Mouse (Mus musculus) kidney, embryonic 14.5 days (tissue): Measurements from ENCODE around the gene Slc35e1. TPM values are rescaled to one million over a fixed set of nuclear protein-coding genes. Genes with fewer than 3 reads are reported as not detected.

Experiments used
- ATAC-seq: fragments of 200-750 bp; cut with Nextera tagmentation; 2 replicates; pipeline ENCODE4 v1.8.0; 2017; ENCODE audit warnings: moderate number of reproducible peaks, mild to moderate bottlenecking, moderate TSS enrichment, moderate library complexity; ENCODE audit not compliant: low FRiP score, low TSS enrichment
- H3K27ac ChIP-seq: fragments of 300-500 bp; sonication (generic); 2 replicates; pipeline ENCODE4 v1.5.1; 2014; ENCODE audit warnings: low read depth, mild to moderate bottlenecking, low read length, moderate library complexity, mixed read lengths
- H3K27me3 ChIP-seq: fragments of 300-500 bp; sonication (generic); 2 replicates; pipeline ENCODE4 v1.6.1; 2014; ENCODE audit warnings: mild to moderate bottlenecking, low read length; ENCODE audit not compliant: control insufficient read depth, insufficient read depth
- H3K36me3 ChIP-seq: fragments of 300-500 bp; sonication (generic); 2 replicates; pipeline ENCODE4 v1.6.1; 2014; ENCODE audit warnings: low read length, mixed read lengths; ENCODE audit not compliant: control insufficient read depth, insufficient read depth
- H3K4me1 ChIP-seq: fragments of 300-500 bp; sonication (generic); 2 replicates; pipeline ENCODE4 v1.6.1; 2014; ENCODE audit warnings: low read length, mixed read lengths; ENCODE audit not compliant: control insufficient read depth, insufficient read depth
- H3K4me2 ChIP-seq: fragments of 300-500 bp; sonication (generic); replicated peaks from 2 replicates; pipeline ENCODE4 v1.6.1; 2014; ENCODE audit warnings: low read depth, mild to moderate bottlenecking, low read length
- H3K4me3 ChIP-seq: fragments of 300-500 bp; sonication (generic); 2 replicates; pipeline ENCODE4 v1.5.1; 2014; ENCODE audit warnings: mild to moderate bottlenecking, low read length
- H3K9ac ChIP-seq: fragments of 300-500 bp; sonication (generic); 2 replicates; pipeline ENCODE4 v1.6.1; 2014; ENCODE audit warnings: low read depth, mild to moderate bottlenecking, low read length, moderate library complexity
- H3K9me3 ChIP-seq: fragments of 300-500 bp; sonication (generic); 2 replicates; pipeline ENCODE4 v1.6.1; 2016; ENCODE audit warnings: low read length; ENCODE audit not compliant: control insufficient read depth
- WGBS: fragments of 180-500 bp; shearing (Covaris S2); extraction: QIAGEN DNeasy Blood & Tissue Kit; methylation state at CpG from one replicate; pipeline ENCODE4 v1.1.7; 2014; 5-methylcytosine and 5-hydroxymethylcytosine counted together
- polyA plus RNA-seq: library from polyadenylated mRNA; unstranded; fragments of >200 nt; fragmentation: Nextera tagmentation; extraction: Ambion mirVana; gene quantifications from 2 replicates; pipeline ENCODE4 v1.2.1, GENCODE M21; 2014

Gene Slc35e1
- polyA plus RNA-seq, 1 experiment from 2014 or later = 19.7 TPM

GRCm38 (mm10) chr8:72504637-72505314 lies 12.4 kb upstream of the Slc35e1 start:
- no peak overlapping the region for H3K4me3 ChIP-seq
- H3K9me3 ChIP-seq = no peaks in the 10 kb centered on the region
- ATAC-seq = no peak
- H3K27me3 ChIP-seq = no peaks in the 10 kb centered on the region
- no peak overlapping the region for H3K9ac ChIP-seq
- H3K36me3 ChIP-seq = peaks cover 6% of the 10 kb centered on the region; the same call in 1 of the 2 replicates
- no peak overlapping the region for H3K4me2 ChIP-seq
- H3K4me1 ChIP-seq = no peaks in the 10 kb centered on the region
- no peak overlapping the region for H3K27ac ChIP-seq

GRCm38 (mm10) chr8:72504137-72504536 lies 11.7 kb upstream of the Slc35e1 start:
- H3K4me1 ChIP-seq = no peaks in the 10 kb centered on the region
- no peaks in the 10 kb centered on the region for H3K27me3 ChIP-seq
- peaks cover 6% of the 10 kb centered on the region; the same call in 1 of the 2 replicates for H3K36me3 ChIP-seq
- H3K4me3 ChIP-seq = no peak overlapping the region
- no peak overlapping the region for H3K27ac ChIP-seq
- no peak overlapping the region for H3K4me2 ChIP-seq
- no peak overlapping the region for H3K9ac ChIP-seq
- no peak for ATAC-seq
- no peaks in the 10 kb centered on the region for H3K9me3 ChIP-seq

- H3K9me3 ChIP-seq = no peaks in the 10 kb centered on the region
- H3K4me1 ChIP-seq = no peaks in the 10 kb centered on the region
- 100% methylated on average over 1 of the region's 1 CpGs for WGBS
- no peak overlapping the region for H3K27ac ChIP-seq
- no peak overlapping the region for H3K9ac ChIP-seq
- H3K36me3 ChIP-seq = peaks cover 22% of the 10 kb centered on the region
- H3K4me3 ChIP-seq = no peak overlapping the region
- no peaks in the 10 kb centered on the region for H3K27me3 ChIP-seq
- H3K4me2 ChIP-seq = no peak overlapping the region
- ATAC-seq = no peak
Observed at GRCm38 (mm10) chr8:72500521-72500931, 8.1 kb upstream of the Slc35e1 start.

- no peaks in the 10 kb centered on the region for H3K27me3 ChIP-seq
- no peak overlapping the region for H3K4me3 ChIP-seq
- no peak overlapping the region for H3K9ac ChIP-seq
- no peak for ATAC-seq
- no peaks in the 10 kb centered on the region for H3K4me1 ChIP-seq
- no peaks in the 10 kb centered on the region for H3K9me3 ChIP-seq
- H3K4me2 ChIP-seq = no peak overlapping the region
- WGBS = 90% methylated on average over 2 of the region's 2 CpGs
- no peak overlapping the region for H3K27ac ChIP-seq
- H3K36me3 ChIP-seq = peaks cover 29% of the 10 kb centered on the region
Observed at GRCm38 (mm10) chr8:72499521-72500284, 7.3 kb upstream of the Slc35e1 start.

- Histone ChIP-seq H3K9me3 (no peaks in the 10 kb centered on the region), H3K4me2 (no peak overlapping the region), H3K27me3 (no peaks in the 10 kb centered on the region), H3K4me3 (no peak overlapping the region), H3K27ac (no peak overlapping the region), H3K9ac (no peak overlapping the region), H3K36me3 (peaks cover 29% of the 10 kb centered on the region), H3K4me1 (peaks cover 8% of the 10 kb centered on the region)
- ATAC-seq = no peak
- 92% methylated on average over 4 of the region's 4 CpGs for WGBS
Observed at GRCm38 (mm10) chr8:72498527-72498926, 6.1 kb upstream of the Slc35e1 start.

GRCm38 (mm10) chr8:72497911-72498310 lies 5.5 kb upstream of the Slc35e1 start:
- Histone ChIP-seq H3K27me3 (no peaks in the 10 kb centered on the region), H3K27ac (no peak overlapping the region), H3K36me3 (peaks cover 29% of the 10 kb centered on the region), H3K9me3 (no peaks in the 10 kb centered on the region), H3K4me2 (no peak overlapping the region), H3K4me3 (no peak overlapping the region), H3K9ac (no peak overlapping the region), H3K4me1 (peaks cover 11% of the 10 kb centered on the region)
- WGBS = 71% methylated on average over 1 of the region's 1 CpGs
- no peak for ATAC-seq

GRCm38 (mm10) chr8:72496217-72496616 lies 3.8 kb upstream of the Slc35e1 start:
- peaks cover 11% of the 10 kb centered on the region for H3K4me1 ChIP-seq
- H3K9me3 ChIP-seq = no peaks in the 10 kb centered on the region
- ATAC-seq = no peak
- H3K4me3 ChIP-seq = no peak overlapping the region
- H3K27ac ChIP-seq = no peak overlapping the region
- WGBS = 91% methylated on average over 19 of the region's 19 CpGs
- no peak overlapping the region for H3K9ac ChIP-seq
- H3K27me3 ChIP-seq = no peaks in the 10 kb centered on the region
- no peak overlapping the region for H3K4me2 ChIP-seq
- H3K36me3 ChIP-seq = peaks cover 23% of the 10 kb centered on the region

GRCm38 (mm10) chr8:72495411-72496111 lies 3.1 kb upstream of the Slc35e1 start:
- H3K4me3 ChIP-seq = no peak overlapping the region
- H3K27me3 ChIP-seq = no peaks in the 10 kb centered on the region
- no peaks in the 10 kb centered on the region for H3K9me3 ChIP-seq
- no peak for ATAC-seq
- H3K36me3 ChIP-seq = peaks cover 23% of the 10 kb centered on the region
- H3K9ac ChIP-seq = no peak overlapping the region
- no peak overlapping the region for H3K4me2 ChIP-seq
- 91% methylated on average over 23 of the region's 23 CpGs for WGBS
- no peak overlapping the region for H3K27ac ChIP-seq
- peaks cover 11% of the 10 kb centered on the region for H3K4me1 ChIP-seq

- Histone ChIP-seq H3K36me3 (peaks cover 34% of the 10 kb centered on the region), H3K4me1 (peaks cover 11% of the 10 kb centered on the region), H3K9me3 (no peaks in the 10 kb centered on the region), H3K9ac (peak overlapping the region; percentile 68), H3K4me3 (peak overlapping the region; percentile 92), H3K4me2 (peak overlapping the region; percentile 67), H3K27ac (peak overlapping the region; percentile 81; the same call in 1 of the 2 replicates), H3K27me3 (no peaks in the 10 kb centered on the region)
- 11% methylated on average over 8 of the region's 8 CpGs for WGBS
- no peak for ATAC-seq
Observed at GRCm38 (mm10) chr8:72493381-72493780, 967 bp upstream of the Slc35e1 start.
